Mouse (Mus musculus) left cerebral cortex, postnatal 25 days (tissue): ENCODE data around the gene Zmym5. TPM values are rescaled to one million over a fixed set of nuclear protein-coding genes. Genes with fewer than 3 reads are reported as not detected.
"Not testable (repeated sequence)": the region's sequence is repeated elsewhere in the genome, so short reads cannot be mapped to it uniquely, and the experiment has no call there.

Source experiments
- DNase-seq, 2 experiments: peaks; one replicate each; pipeline ENCODE4 v3.0.0; 2022; ENCODE audit warnings: low spot score in 2 of 2, mixed read lengths in 1 of 2
- intact Hi-C: fragments of 180-260 bp; cut with DNase I; formaldehyde crosslinking; loops from one replicate; pipeline ENCODE4 v1.15.1; 2025
- total RNA-seq, 2 experiments: library from RNA; stranded (reverse); gene quantifications; 2 replicates each; pipeline ENCODE4 v1.2.3; 2021

Zmym5 gene
- total RNA-seq, result 10 to 100 TPM; 29.4 to 29.6 TPM

GRCm38 (mm10) chr14:56811701-56812339, at the start of gene Zmym5:
Gene Zmym5, minus strand, starts transcription at chr14:56811716.
- DNase-seq, result peak; percentile 86 to 96
- intact Hi-C loops, result loop anchor here (2.0 kb wide), 1 partner anchor 75 kb away; the partner anchor contains the start of gene Zmym2

GRCm38 (mm10) chr14:56849681-56850080, 38.2 kb upstream of the Zmym5 start:
- DNase-seq, result no peak
- intact Hi-C loops, result no loop called here

GRCm38 (mm10) chr14:56848322-56848721, 36.8 kb upstream of the Zmym5 start:
- intact Hi-C loops, result no loop called here

GRCm38 (mm10) chr14:56844507-56844906, 33.0 kb upstream of the Zmym5 start:
- intact Hi-C loops, result no loop called here
- no peak for DNase-seq

More at GRCm38 (mm10) chr14:56848322-56848721, 36.8 kb upstream of the Zmym5 start:
- no peak for DNase-seq

- no peak for DNase-seq
- intact Hi-C loops, result no loop called here
These were observed 32.5 kb upstream of the Zmym5 start for GRCm38 (mm10) chr14:56844033-56844432.

GRCm38 (mm10) chr14:56834576-56834975, 23.1 kb upstream of the Zmym5 start:
- intact Hi-C loops, DNase-seq: not testable (repeated sequence)

- DNase-seq, intact Hi-C loops: not testable (repeated sequence)
These were observed 21.7 kb upstream of the Zmym5 start for GRCm38 (mm10) chr14:56833211-56833610.

- DNase-seq, result no peak
- intact Hi-C loops, result no loop called here
These were observed 21.1 kb upstream of the Zmym5 start for GRCm38 (mm10) chr14:56832563-56833113.

GRCm38 (mm10) chr14:56832147-56832546, 20.6 kb upstream of the Zmym5 start:
- intact Hi-C loops, result no loop called here

GRCm38 (mm10) chr14:56830491-56831045, 19.1 kb upstream of the Zmym5 start:
- intact Hi-C loops, result no loop called here
- DNase-seq, result no peak

More at GRCm38 (mm10) chr14:56832147-56832546, 20.6 kb upstream of the Zmym5 start:
- DNase-seq, result no peak

- intact Hi-C loops, result no loop called here
- DNase-seq, result no peak
These were observed 13.0 kb upstream of the Zmym5 start for GRCm38 (mm10) chr14:56824562-56824961.

- intact Hi-C loops, result no loop called here
- no peak for DNase-seq
These were observed 6.1 kb upstream of the Zmym5 start for GRCm38 (mm10) chr14:56817616-56818015.

- no peak for DNase-seq
- intact Hi-C loops, result no loop called here
These were observed 5.6 kb upstream of the Zmym5 start for GRCm38 (mm10) chr14:56817131-56817530.

- intact Hi-C loops, result no loop called here
- DNase-seq, result no peak
These were observed 5.0 kb upstream of the Zmym5 start for GRCm38 (mm10) chr14:56816541-56816940.

- intact Hi-C loops, result no loop called here
- DNase-seq, result peak; percentile 79 to 86
These were observed 1.1 kb upstream of the Zmym5 start for GRCm38 (mm10) chr14:56812520-56813036.

GRCm38 (mm10) chr14:56810781-56811690, 480 bp downstream of the Zmym5 start:
- intact Hi-C loops, result loop anchor here (2.0 kb wide), 1 partner anchor 76 kb away; the partner anchor contains the start of gene Zmym2
- peak in 1 of 2 experiments; percentile 16 for DNase-seq

GRCm38 (mm10) chr14:56793243-56793642, 18.3 kb downstream of the Zmym5 start:
- peak; percentile 33 to 55 for DNase-seq

GRCm38 (mm10) chr14:56784575-56784974, 26.9 kb downstream of the Zmym5 start:
- no peak for DNase-seq
- intact Hi-C loops, result no loop called here

More at GRCm38 (mm10) chr14:56793243-56793642, 18.3 kb downstream of the Zmym5 start:
- intact Hi-C loops, result loop anchor here (5.0 kb wide), 2 partner anchors 149 to 416 kb away; no protein-coding TSS in a partner anchor

GRCm38 (mm10) chr14:56778933-56779300, 32.6 kb downstream of the Zmym5 start:
- no peak for DNase-seq
- intact Hi-C loops, result loop anchor here (2.0 kb wide), 2 partner anchors 108 to 110 kb away; partner anchors contain the start of genes Mphosph8 and Zmym2
